Mouse (Mus musculus) cerebellum, adult 9-10 months (tissue): ENCODE measurements at regions not wholly inside any gene's neighbourhood (a gene's known extent, or its start where the extent isn't known, plus 50 kb on each side); places are given as distances from the start of the nearest gene placed in this dataset.
A peak's percentile ranks its signal among the peaks of the same experiment; 100 is the strongest.
"Not testable (repeated sequence)": the region's sequence is repeated elsewhere in the genome, so short reads cannot be mapped to it uniquely, and the experiment has no call there.

Experiments
- DNase-seq: peaks from one replicate; pipeline ENCODE4 v3.0.0; 2022

GRCm38 (mm10) chr4:55663856-55664255 lies 131.6 kb upstream of the Klf4 start:
- no peak for DNase-seq

GRCm38 (mm10) chr4:55662041-55662440 lies 129.8 kb upstream of the Klf4 start:
- no peak for DNase-seq

- DNase-seq, result no peak
Observed at GRCm38 (mm10) chr4:55658904-55659303, 126.6 kb upstream of the Klf4 start.

- no peak for DNase-seq
Observed at GRCm38 (mm10) chr4:55655329-55655728, 123.1 kb upstream of the Klf4 start.

GRCm38 (mm10) chr4:55652628-55653027 lies 120.4 kb upstream of the Klf4 start:
- DNase-seq, result peak; percentile 5

- peak; percentile 41 for DNase-seq
Observed at GRCm38 (mm10) chr4:55651811-55652410, 119.6 kb upstream of the Klf4 start.

GRCm38 (mm10) chr4:55651051-55651763 lies 118.9 kb upstream of the Klf4 start:
- DNase-seq, result peak; percentile 89

GRCm38 (mm10) chr4:55650186-55650585 lies 117.9 kb upstream of the Klf4 start:
- DNase-seq, result peak; percentile 35

- no peak for DNase-seq
Observed at GRCm38 (mm10) chr4:55648376-55648775, 116.1 kb upstream of the Klf4 start.

- no peak for DNase-seq
Observed at GRCm38 (mm10) chr4:55645432-55645831, 113.2 kb upstream of the Klf4 start.

GRCm38 (mm10) chr4:55644895-55645294 lies 112.6 kb upstream of the Klf4 start:
- no peak for DNase-seq

GRCm38 (mm10) chr4:55634946-55635511 lies 102.8 kb upstream of the Klf4 start:
- no peak for DNase-seq

GRCm38 (mm10) chr4:55631157-55631556 lies 98.9 kb upstream of the Klf4 start:
- DNase-seq, result no peak

- DNase-seq, result not testable (repeated sequence)
Observed at GRCm38 (mm10) chr4:55630215-55630614, 97.9 kb upstream of the Klf4 start.

- no peak for DNase-seq
Observed at GRCm38 (mm10) chr4:55624779-55625178, 92.5 kb upstream of the Klf4 start.

GRCm38 (mm10) chr4:55623151-55623760 lies 91.0 kb upstream of the Klf4 start:
- peak; percentile 1 for DNase-seq

GRCm38 (mm10) chr4:55622651-55623050 lies 90.4 kb upstream of the Klf4 start:
- DNase-seq, result no peak

GRCm38 (mm10) chr4:55619891-55620290 lies 87.6 kb upstream of the Klf4 start:
- no peak for DNase-seq

- DNase-seq, result no peak
Observed at GRCm38 (mm10) chr4:55615808-55616207, 83.5 kb upstream of the Klf4 start.

GRCm38 (mm10) chr4:55613523-55613922 lies 81.3 kb upstream of the Klf4 start:
- DNase-seq, result no peak

GRCm38 (mm10) chr4:55610998-55611397 lies 78.7 kb upstream of the Klf4 start:
- DNase-seq, result no peak

GRCm38 (mm10) chr4:55609214-55609613 lies 76.9 kb upstream of the Klf4 start:
- no peak for DNase-seq

GRCm38 (mm10) chr4:55605541-55605940 lies 73.3 kb upstream of the Klf4 start:
- no peak for DNase-seq

- DNase-seq, result no peak
Observed at GRCm38 (mm10) chr4:55604915-55605314, 72.6 kb upstream of the Klf4 start.
